Mouse (Mus musculus): ENCODE measurements around the gene Galnt2. TPM values are rescaled to one million over a fixed set of nuclear protein-coding genes. Genes with fewer than 3 reads are reported as not detected.

Galnt2 gene
- polyA plus RNA-seq, 1 experiment = 17.6 TPM

- H3K4me3 ChIP-seq (replicated peaks; ENCODE audit: extremely low read depth, low read depth, low read length) = no peak overlapping the region
- WGBS = 70% methylated on average over 12 of the region's 12 CpGs
- no peak for DNase-seq
- TF ChIP-seq CTCF (IDR thresholded peaks at IDR 0.05; ENCODE audit: insufficient read depth, low read length) (no peak), POLR2A (IDR thresholded peaks at IDR 0.05; ENCODE audit: borderline replicate concordance, extremely low read depth, low read depth, low read length) (no peak)
- H3K4me1 ChIP-seq (ENCODE audit: control insufficient read depth, insufficient read depth, low read length) = peaks cover 21% of the 10 kb centered on the region
Measured at GRCm38 (mm10) chr8:124282878-124283630, 51.9 kb downstream of the Galnt2 start.

GRCm38 (mm10) chr8:124283644-124284332 is 52.6 kb downstream of the Galnt2 start:
- DNase-seq = no peak
- Histone ChIP-seq H3K4me1 (ENCODE audit: control insufficient read depth, insufficient read depth, low read length) (peaks cover 16% of the 10 kb centered on the region), H3K4me3 (replicated peaks; ENCODE audit: extremely low read depth, low read depth, low read length) (no peak overlapping the region)
- WGBS = 63% methylated on average over 11 of the region's 11 CpGs
- TF ChIP-seq POLR2A (IDR thresholded peaks at IDR 0.05; ENCODE audit: borderline replicate concordance, extremely low read depth, low read depth, low read length) (no peak), CTCF (IDR thresholded peaks at IDR 0.05; ENCODE audit: insufficient read depth, low read length) (no peak)

- Histone ChIP-seq H3K4me1 (ENCODE audit: control insufficient read depth, insufficient read depth, low read length) (peaks cover 13% of the 10 kb centered on the region; the same call in 1 of the 2 replicates), H3K4me3 (replicated peaks; ENCODE audit: extremely low read depth, low read depth, low read length) (no peak overlapping the region)
- TF ChIP-seq POLR2A (IDR thresholded peaks at IDR 0.05; ENCODE audit: borderline replicate concordance, extremely low read depth, low read depth, low read length) (no peak), CTCF (IDR thresholded peaks at IDR 0.05; ENCODE audit: insufficient read depth, low read length) (no peak)
- WGBS = 46% methylated on average over 6 of the region's 6 CpGs
- DNase-seq = no peak
Measured at GRCm38 (mm10) chr8:124284333-124284711, 53.1 kb downstream of the Galnt2 start.

GRCm38 (mm10) chr8:124284984-124285576 is 53.9 kb downstream of the Galnt2 start:
- WGBS = 62% methylated on average over 9 of the region's 9 CpGs
- Histone ChIP-seq H3K4me1 (ENCODE audit: control insufficient read depth, insufficient read depth, low read length) (peaks cover 13% of the 10 kb centered on the region; the same call in 1 of the 2 replicates), H3K4me3 (replicated peaks; ENCODE audit: extremely low read depth, low read depth, low read length) (no peak overlapping the region)
- TF ChIP-seq POLR2A (IDR thresholded peaks at IDR 0.05; ENCODE audit: borderline replicate concordance, extremely low read depth, low read depth, low read length) (no peak), CTCF (IDR thresholded peaks at IDR 0.05; ENCODE audit: insufficient read depth, low read length) (no peak)
- DNase-seq = no peak

GRCm38 (mm10) chr8:124286461-124287124 is 55.4 kb downstream of the Galnt2 start:
- 68% methylated on average over 4 of the region's 4 CpGs for WGBS
- Histone ChIP-seq H3K4me3 (replicated peaks; ENCODE audit: extremely low read depth, low read depth, low read length) (no peak overlapping the region), H3K4me1 (ENCODE audit: control insufficient read depth, insufficient read depth, low read length) (peaks cover 10% of the 10 kb centered on the region; the same call in 1 of the 2 replicates)
- no peak for TF ChIP-seq POLR2A (IDR thresholded peaks at IDR 0.05; ENCODE audit: borderline replicate concordance, extremely low read depth, low read depth, low read length)
- 0 out of 2 replicates have a peak, but pooled peaks have one; percentile 13 for TF ChIP-seq CTCF (IDR thresholded peaks at IDR 0.05; ENCODE audit: insufficient read depth, low read length)
- no peak for DNase-seq

- 56% methylated on average over 4 of the region's 4 CpGs for WGBS
- H3K4me1 ChIP-seq (ENCODE audit: control insufficient read depth, insufficient read depth, low read length) = peaks cover 5% of the 10 kb centered on the region; the same call in 1 of the 2 replicates
- no peak for DNase-seq
- no peak for TF ChIP-seq CTCF (IDR thresholded peaks at IDR 0.05; ENCODE audit: insufficient read depth, low read length)
- TF ChIP-seq POLR2A (IDR thresholded peaks at IDR 0.05; ENCODE audit: borderline replicate concordance, extremely low read depth, low read depth, low read length) = no peak
- H3K4me3 ChIP-seq (replicated peaks; ENCODE audit: extremely low read depth, low read depth, low read length) = no peak overlapping the region
Measured at GRCm38 (mm10) chr8:124288215-124288864, 57.1 kb downstream of the Galnt2 start.

- TF ChIP-seq POLR2A (IDR thresholded peaks at IDR 0.05; ENCODE audit: borderline replicate concordance, extremely low read depth, low read depth, low read length) (no peak), CTCF (IDR thresholded peaks at IDR 0.05; ENCODE audit: insufficient read depth, low read length) (no peak)
- 90% methylated on average over 5 of the region's 5 CpGs for WGBS
Measured at GRCm38 (mm10) chr8:124289481-124290050, 58.4 kb downstream of the Galnt2 start.

GRCm38 (mm10) chr8:124290911-124291691 is 59.9 kb downstream of the Galnt2 start:
- DNase-seq = no peak
- no peaks in the 10 kb centered on the region; the same call in 1 of the 2 replicates for H3K4me1 ChIP-seq (ENCODE audit: control insufficient read depth, insufficient read depth, low read length)
- WGBS = 71% methylated on average over 9 of the region's 9 CpGs
- TF ChIP-seq CTCF (IDR thresholded peaks at IDR 0.05; ENCODE audit: insufficient read depth, low read length) (peak; percentile 66), POLR2A (IDR thresholded peaks at IDR 0.05; ENCODE audit: borderline replicate concordance, extremely low read depth, low read depth, low read length) (no peak)
- no peak overlapping the region for H3K4me3 ChIP-seq (replicated peaks; ENCODE audit: extremely low read depth, low read depth, low read length)

More at GRCm38 (mm10) chr8:124289481-124290050, 58.4 kb downstream of the Galnt2 start:
- no peak for DNase-seq
- Histone ChIP-seq H3K4me1 (ENCODE audit: control insufficient read depth, insufficient read depth, low read length) (no peaks in the 10 kb centered on the region; the same call in 1 of the 2 replicates), H3K4me3 (replicated peaks; ENCODE audit: extremely low read depth, low read depth, low read length) (no peak overlapping the region)
